Mouse (Mus musculus) hindlimb bud, embryonic 11.5 days (tissue): ENCODE data around the gene Rundc3a.
"Not testable (repeated sequence)": the region's sequence is repeated elsewhere in the genome, so short reads cannot be mapped to it uniquely, and the experiment has no call there.

Source experiments
- DNase-seq: peaks from one replicate; pipeline ENCODE4 v3.0.0-alpha.2; 2012; ENCODE audit warnings: low read depth, low spot score; ENCODE audit errors: extremely low spot score

The Rundc3a gene

DNA sequence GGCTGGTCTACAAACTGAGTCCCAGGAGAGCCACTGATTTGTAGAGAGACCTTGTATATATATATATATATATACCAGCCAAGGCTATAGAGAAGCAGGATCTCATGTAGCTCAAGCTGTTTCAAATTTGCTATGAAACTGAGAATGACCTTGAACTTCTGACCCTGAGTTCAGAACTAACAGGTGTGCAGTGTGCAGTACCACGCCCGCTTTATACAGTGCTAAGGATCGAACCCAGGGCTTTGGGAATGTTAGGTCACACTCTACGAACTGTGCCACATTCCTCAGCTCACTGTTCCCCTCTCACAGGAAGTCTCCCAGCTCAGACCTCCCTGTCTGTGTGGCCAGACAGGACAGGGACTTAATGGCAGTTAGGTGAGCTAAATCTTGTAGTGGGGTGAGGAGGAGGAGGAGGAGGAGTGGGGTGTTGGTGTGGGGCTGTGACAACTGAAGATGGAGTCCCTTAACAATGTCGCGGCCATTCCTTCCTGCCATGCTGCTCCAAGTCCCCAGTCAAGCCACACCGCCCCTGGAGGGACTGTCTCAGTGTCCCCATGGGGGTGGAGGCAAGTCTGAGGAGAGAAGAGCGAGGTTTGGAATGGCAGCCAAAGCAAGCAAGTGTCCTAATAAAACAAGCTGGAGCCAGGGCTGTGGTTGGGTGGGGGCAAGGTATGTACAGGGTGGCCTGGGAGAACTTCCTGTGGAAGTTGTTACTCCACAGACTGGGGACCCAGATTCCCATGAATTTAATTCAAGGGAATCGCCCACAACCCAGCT, 25.5 kb upstream of the Rundc3a start:
- DNase-seq = no peak

- DNase-seq = no peak
Measured at GRCm38 (mm10) chr11:102368347-102368746, 24.9 kb upstream of the Rundc3a start.

DNA sequence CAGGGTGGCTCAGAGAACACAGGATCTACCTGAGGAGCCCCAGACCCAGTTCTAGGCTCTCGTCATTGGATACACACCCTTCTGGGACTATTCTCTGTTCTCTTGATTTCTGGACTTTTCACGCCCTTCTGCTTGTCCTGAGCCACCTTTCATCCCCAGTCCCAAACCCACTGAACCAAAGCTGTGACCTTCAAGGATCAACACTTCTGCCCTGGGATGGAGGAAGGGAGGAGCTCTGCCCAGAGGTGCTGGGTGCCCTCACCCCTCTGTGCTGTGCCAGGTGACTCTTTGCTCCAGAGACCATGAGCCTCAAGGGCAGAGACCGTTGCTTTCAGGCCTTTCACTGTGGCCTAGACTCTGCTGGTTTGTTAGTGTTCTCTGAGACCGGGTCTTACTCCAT, 23.9 kb upstream of the Rundc3a start:
- no peak for DNase-seq

DNA sequence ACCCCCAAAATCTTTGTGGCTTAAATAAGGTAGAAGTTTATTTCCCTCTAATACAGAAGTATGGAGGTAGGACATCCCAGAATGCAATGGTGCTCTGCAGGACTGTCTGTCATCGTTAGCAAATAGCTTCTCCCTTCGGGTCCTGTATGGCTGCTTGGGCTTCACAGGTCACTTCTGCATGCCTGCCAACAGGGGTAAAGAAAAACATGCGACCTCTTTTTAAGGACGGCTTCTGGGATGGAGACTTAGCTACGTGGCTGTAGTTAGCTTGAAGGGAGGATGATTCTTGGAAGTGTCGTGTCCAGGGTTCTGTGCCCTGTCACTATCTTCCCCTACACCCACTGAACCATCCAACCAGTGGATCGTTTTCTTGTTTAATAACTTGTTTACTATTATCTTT, 22.9 kb upstream of the Rundc3a start:
- no peak for DNase-seq

DNA sequence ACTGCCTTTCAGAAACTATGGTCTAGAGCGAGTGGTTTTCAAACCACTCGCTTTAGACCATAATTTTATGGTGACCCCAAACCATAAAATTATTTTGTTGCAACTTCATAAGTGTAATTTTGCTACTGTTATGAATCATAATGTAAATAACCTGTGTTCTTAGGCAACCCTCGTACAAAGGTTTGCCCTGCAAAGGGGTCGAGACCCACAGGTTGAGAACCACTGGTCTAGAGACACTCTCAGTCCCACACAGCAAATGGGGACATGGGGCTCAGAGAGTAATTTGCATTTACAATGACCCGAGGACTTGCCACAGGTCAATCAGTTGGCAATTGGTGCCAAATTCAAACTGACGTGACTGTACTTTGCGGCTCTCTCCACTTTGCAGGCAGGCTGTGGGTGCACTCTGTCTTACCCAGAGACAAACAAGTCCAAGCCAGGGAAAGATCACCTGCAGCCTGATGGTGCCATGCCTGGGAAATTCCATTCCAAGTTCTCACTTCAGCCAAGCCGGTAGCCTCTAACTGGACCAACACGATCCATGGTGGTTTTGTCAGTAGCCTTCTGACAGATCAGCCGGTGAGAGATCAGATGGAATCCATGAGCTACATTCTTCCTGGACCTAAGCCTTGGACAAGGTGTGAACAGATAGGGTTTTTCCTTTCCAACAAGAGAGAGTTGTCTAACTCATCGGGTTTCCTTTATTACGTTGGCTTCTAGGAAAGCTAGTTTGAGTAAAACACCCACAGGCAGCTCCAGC, 21.1 kb upstream of the Rundc3a start:
- DNase-seq = no peak

DNA sequence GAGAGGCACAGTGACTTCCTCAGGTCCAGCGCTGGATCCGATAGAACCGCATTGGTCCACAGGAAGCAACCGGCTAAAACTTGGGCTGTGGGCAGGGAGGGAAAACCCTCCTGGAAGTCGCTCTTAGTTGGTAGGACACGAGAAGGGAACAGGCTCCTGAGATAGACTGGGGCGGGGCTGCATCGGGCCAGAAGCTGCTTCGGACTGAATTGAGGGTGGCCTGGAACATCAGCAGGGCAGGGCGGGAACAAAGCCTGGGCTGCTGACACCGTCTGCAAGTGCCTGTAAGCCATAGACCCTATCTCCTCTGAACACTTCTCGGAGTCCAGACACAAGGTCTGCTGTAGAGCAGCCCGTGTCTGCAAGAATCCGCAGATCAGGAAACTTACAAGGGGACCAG, 20.3 kb upstream of the Rundc3a start:
- no peak for DNase-seq

- no peak for DNase-seq
Measured at GRCm38 (mm10) chr11:102373646-102374045, 19.6 kb upstream of the Rundc3a start.

GRCm38 (mm10) chr11:102374108-102374725, 19.0 kb upstream of the Rundc3a start:
- no peak for DNase-seq

GRCm38 (mm10) chr11:102375196-102376173, 17.7 kb upstream of the Rundc3a start:
- no peak for DNase-seq

GRCm38 (mm10) chr11:102376196-102376835, 16.9 kb upstream of the Rundc3a start:
- no peak for DNase-seq

GRCm38 (mm10) chr11:102377186-102377585, 16.0 kb upstream of the Rundc3a start:
- no peak for DNase-seq

DNA sequence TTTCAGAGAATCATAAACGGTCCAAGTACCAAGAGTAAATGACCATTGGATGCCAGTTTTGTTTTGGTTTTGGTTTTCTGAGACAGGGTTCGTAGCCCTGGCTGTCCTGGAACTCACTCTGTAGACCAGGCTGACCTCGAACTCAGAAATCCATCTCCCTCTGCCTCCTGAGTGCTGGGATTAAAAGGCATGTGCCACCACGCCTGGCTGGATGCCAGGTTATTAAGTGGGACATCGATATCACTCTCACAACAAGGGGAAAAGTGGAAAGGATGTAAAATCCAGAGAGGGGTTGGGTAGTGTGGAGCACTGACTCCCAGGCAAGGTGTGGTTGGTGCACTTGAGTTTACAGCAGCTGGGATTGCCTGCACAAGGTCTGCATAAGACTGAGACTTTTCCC, 13.1 kb upstream of the Rundc3a start:
- DNase-seq = no peak

- DNase-seq = no peak
Measured at GRCm38 (mm10) chr11:102381341-102382100, 11.7 kb upstream of the Rundc3a start.

- no peak for DNase-seq
Measured at GRCm38 (mm10) chr11:102382794-102383193, 10.4 kb upstream of the Rundc3a start.

- no peak for DNase-seq
Measured at GRCm38 (mm10) chr11:102383365-102384136, 9.7 kb upstream of the Rundc3a start.

GRCm38 (mm10) chr11:102384418-102384817, 8.8 kb upstream of the Rundc3a start:
- no peak for DNase-seq

- DNase-seq = no peak
Measured at GRCm38 (mm10) chr11:102385075-102385474, 8.1 kb upstream of the Rundc3a start.

DNA sequence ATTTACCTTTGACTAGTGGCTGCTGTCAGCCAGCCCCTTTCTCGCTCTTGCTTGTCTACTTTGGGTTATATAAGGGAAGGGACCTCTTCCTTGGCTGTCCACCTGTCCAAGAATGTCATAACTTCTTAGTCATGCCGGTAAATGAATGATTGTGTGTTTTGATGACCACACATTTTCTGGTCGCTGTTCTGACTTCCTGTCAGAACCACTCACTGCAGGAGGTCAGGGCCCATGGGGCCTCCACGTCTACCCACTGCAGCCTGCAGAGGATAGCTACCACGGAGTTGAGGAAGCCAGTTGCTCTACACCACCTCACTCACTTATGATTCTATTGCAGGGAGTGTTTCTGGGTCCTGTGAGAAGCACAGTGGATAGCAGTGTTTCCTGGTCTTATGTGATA, 7.1 kb upstream of the Rundc3a start:
- no peak for DNase-seq

GRCm38 (mm10) chr11:102389436-102389835, 3.8 kb upstream of the Rundc3a start:
- DNase-seq = not testable (repeated sequence)
